Mouse (Mus musculus) testis, adult 2 months (tissue): ENCODE data around the gene Myo9a.

Experiments
- CTCF ChIP-seq: fragments of 200-500 bp; IDR thresholded peaks from 2 replicates; pipeline ENCODE4 v1.5.1; 2012; ENCODE audit warnings: low read depth, mild to moderate bottlenecking, inconsistent platforms, low read length, moderate library complexity; ENCODE audit not compliant: control insufficient read depth, insufficient read depth, insufficient replicate concordance
- POLR2A ChIP-seq: fragments of 200-500 bp; IDR thresholded peaks from 2 replicates; pipeline ENCODE4 v1.6.1; 2012; ENCODE audit warnings: low read depth, mild to moderate bottlenecking, inconsistent platforms, low read length, moderate library complexity; ENCODE audit not compliant: control insufficient read depth

DNA sequence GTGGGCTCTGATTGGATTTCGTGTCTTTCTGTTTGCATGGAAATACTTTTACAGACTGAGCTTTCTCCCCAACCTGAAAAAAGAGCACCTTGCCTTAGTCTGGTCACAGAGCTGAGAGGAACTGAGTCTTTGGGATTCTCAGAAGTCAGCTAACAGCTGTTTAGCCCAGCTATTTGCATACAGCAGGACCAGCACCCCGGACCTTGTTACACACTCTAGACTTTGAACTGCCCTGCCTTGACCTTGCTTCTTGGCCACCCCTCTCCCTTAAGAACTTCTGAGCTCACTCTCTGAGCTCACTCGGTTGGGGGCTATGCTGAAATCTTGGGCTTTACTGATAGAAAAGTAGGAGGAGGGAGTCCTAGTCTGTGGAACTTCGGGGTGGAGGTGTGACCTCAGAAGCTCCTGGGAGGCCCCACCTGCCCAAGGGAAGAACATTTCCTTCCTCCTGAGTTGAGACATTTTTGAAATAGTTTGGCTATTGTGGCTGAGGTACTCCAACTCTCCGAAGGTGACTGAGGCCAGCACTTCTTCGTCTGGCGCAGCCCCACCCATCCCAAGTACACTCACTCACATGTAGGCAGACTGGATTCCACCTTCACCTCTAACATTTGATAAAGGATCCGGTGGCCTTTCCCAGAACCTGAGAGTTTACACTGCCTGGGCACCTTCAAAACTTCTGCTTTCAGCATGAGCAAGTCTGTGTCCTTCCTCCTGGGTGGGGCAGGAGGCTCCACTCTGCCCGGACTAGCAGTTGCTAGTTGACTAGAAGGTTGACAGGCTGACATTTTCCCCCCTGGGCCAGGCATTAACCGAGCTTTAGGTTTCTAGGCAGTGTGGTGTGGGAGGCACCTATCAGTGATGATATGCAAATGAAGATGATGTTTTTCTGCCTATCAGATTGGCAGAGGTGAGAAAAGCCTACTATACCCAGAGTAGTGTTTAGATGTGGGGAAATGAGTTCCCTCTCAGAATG, 43.6 kb upstream of the Myo9a start:
- TF ChIP-seq CTCF: no peak
- TF ChIP-seq POLR2A: no peak
